Mouse (Mus musculus) heart, adult 2 months (tissue): Measurements from ENCODE around the gene Musk.

Experiments
- CTCF ChIP-seq: fragments of 200-600 bp; IDR thresholded peaks from 2 replicates; pipeline ENCODE4 v1.8.1; 2022; ENCODE audit warnings: antibody characterized with exemption, mild to moderate bottlenecking, moderate library complexity
- EP300 ChIP-seq: fragments of 200-500 bp; IDR thresholded peaks from 2 replicates; pipeline ENCODE4 v1.6.1; 2011; ENCODE audit warnings: low read depth, low read length, control low read depth; ENCODE audit not compliant: insufficient read depth
- POLR2A ChIP-seq: fragments of 200-500 bp; IDR thresholded peaks from 2 replicates; pipeline ENCODE4 v1.6.1; 2011; ENCODE audit warnings: mild to moderate bottlenecking, low read depth, low read length, control low read depth; ENCODE audit not compliant: insufficient read depth

DNA sequence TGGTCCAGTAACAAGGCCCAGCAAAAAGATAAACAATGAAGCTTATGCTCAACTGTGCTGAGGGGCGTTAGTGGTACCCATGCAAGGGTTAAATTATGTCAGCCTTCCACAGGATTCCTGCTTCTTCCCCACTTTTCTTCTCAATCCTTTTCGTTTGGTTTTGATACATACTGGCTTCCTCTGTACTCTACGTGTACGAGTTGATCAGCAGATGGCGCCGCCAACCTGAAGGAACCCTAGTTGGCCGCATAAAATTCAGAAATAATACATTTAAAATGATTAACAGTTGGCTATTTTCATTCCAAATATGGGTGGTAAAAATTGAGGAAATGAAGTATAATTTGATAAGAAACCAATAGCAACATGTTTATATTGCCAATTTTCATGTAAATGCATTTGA, 19.5 kb upstream of the Musk start:
- TF ChIP-seq CTCF (peak; percentile 74), EP300 (no peak), POLR2A (no peak)
